Mouse (Mus musculus): ENCODE data around the gene Pdgfra. TPM values are rescaled to one million over a fixed set of nuclear protein-coding genes. Genes with fewer than 3 reads are reported as not detected.

The Pdgfra gene
- polyA plus RNA-seq, 1 experiment from 2014 or later, result 124 TPM

DNA sequence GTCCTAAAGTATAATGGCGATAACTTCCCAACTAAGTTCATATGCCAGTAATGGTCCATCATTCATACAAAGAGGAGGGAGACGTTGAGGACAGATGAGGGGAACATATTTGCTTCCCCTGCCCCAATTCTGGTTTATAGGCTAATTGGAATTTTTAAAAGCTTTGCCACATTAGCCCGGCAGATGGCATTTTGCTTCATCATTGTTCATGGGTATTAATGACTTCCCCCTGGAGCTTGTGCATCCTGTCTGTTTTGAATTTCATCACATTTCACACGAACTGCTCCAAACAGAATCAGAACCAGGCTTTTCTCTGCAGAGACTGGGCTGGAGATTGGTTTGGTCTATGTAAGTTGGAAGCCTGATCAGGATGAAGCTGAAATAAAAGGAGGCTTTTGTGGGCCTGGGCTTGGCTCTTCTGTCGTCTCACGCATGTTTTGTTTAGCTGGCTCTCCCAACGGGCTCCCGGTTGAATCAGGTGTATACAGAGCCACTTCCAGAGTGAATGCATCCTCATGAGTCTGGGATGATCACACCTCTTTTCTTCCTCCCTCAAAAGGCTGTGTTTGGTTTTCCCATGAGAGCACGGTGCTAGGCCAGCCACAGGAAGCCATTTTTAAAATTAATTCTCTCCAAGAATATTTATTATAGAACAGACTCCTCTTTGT, 47.7 kb downstream of the Pdgfra start:
- no peak overlapping the region for H3K4me3 ChIP-seq (ENCODE audit: low read depth, low read length)
- H3K9me3 ChIP-seq (ENCODE audit: control insufficient read depth, low read length), result no peaks in the 10 kb centered on the region
- H3K9ac ChIP-seq (ENCODE audit: low read length), result no peak overlapping the region
- H3K4me2 ChIP-seq (ENCODE audit: low read depth, severe bottlenecking), result no peak overlapping the region
- H3K36me3 ChIP-seq (ENCODE audit: control insufficient read depth, insufficient read depth, low read length), result peaks cover 12% of the 10 kb centered on the region
- ATAC-seq (ENCODE audit: insufficient number of reproducible peaks, low FRiP score, low TSS enrichment, low read depth), result 0 out of 2 replicates have a peak, but pooled peaks have one; percentile 3
- DNase-seq (ENCODE audit: low spot score), result no peak
- H3K27ac ChIP-seq (replicated peaks; ENCODE audit: low read depth, low read length), result no peak overlapping the region
- no peaks in the 10 kb centered on the region for H3K4me1 ChIP-seq (ENCODE audit: control insufficient read depth, insufficient read depth, low read length)
- WGBS, result 80% methylated on average over 9 of the region's 9 CpGs
- no peaks in the 10 kb centered on the region for H3K27me3 ChIP-seq (ENCODE audit: control insufficient read depth, insufficient read depth, low read length)

- H3K4me3 ChIP-seq (ENCODE audit: low read depth, low read length), result no peak overlapping the region
- H3K9ac ChIP-seq (ENCODE audit: low read length), result no peak overlapping the region
- WGBS, result 94% methylated on average over 10 of the region's 10 CpGs
- H3K27me3 ChIP-seq (ENCODE audit: control insufficient read depth, insufficient read depth, low read length), result no peaks in the 10 kb centered on the region
- H3K4me2 ChIP-seq (ENCODE audit: low read depth, severe bottlenecking), result no peak overlapping the region
- H3K27ac ChIP-seq (replicated peaks; ENCODE audit: low read depth, low read length), result no peak overlapping the region
- peaks cover 10% of the 10 kb centered on the region for H3K36me3 ChIP-seq (ENCODE audit: control insufficient read depth, insufficient read depth, low read length)
- H3K9me3 ChIP-seq (ENCODE audit: control insufficient read depth, low read length), result no peaks in the 10 kb centered on the region
- ATAC-seq (ENCODE audit: insufficient number of reproducible peaks, low FRiP score, low TSS enrichment, low read depth), result 0 out of 2 replicates have a peak, but pooled peaks have one; percentile 22
- no peaks in the 10 kb centered on the region for H3K4me1 ChIP-seq (ENCODE audit: control insufficient read depth, insufficient read depth, low read length)
- DNase-seq (ENCODE audit: low spot score), result no peak
Measured at GRCm38 (mm10) chr5:75200366-75200724, 48.3 kb downstream of the Pdgfra start.

GRCm38 (mm10) chr5:75207905-75208304, 55.8 kb downstream of the Pdgfra start:
- ATAC-seq (ENCODE audit: insufficient number of reproducible peaks, low FRiP score, low TSS enrichment, low read depth), result no peak
- DNase-seq (ENCODE audit: low spot score), result no peak
- no peak overlapping the region for H3K4me3 ChIP-seq (ENCODE audit: low read depth, low read length)
- WGBS, result 87% methylated on average over 3 of the region's 3 CpGs
- no peaks in the 10 kb centered on the region for H3K9me3 ChIP-seq (ENCODE audit: control insufficient read depth, low read length)
- no peaks in the 10 kb centered on the region for H3K27me3 ChIP-seq (ENCODE audit: control insufficient read depth, insufficient read depth, low read length)
- H3K4me1 ChIP-seq (ENCODE audit: control insufficient read depth, insufficient read depth, low read length), result no peaks in the 10 kb centered on the region
- no peak overlapping the region for H3K9ac ChIP-seq (ENCODE audit: low read length)
- no peaks in the 10 kb centered on the region for H3K36me3 ChIP-seq (ENCODE audit: control insufficient read depth, insufficient read depth, low read length)
- H3K27ac ChIP-seq (replicated peaks; ENCODE audit: low read depth, low read length), result no peak overlapping the region
- H3K4me2 ChIP-seq (ENCODE audit: low read depth, severe bottlenecking), result no peak overlapping the region

DNA sequence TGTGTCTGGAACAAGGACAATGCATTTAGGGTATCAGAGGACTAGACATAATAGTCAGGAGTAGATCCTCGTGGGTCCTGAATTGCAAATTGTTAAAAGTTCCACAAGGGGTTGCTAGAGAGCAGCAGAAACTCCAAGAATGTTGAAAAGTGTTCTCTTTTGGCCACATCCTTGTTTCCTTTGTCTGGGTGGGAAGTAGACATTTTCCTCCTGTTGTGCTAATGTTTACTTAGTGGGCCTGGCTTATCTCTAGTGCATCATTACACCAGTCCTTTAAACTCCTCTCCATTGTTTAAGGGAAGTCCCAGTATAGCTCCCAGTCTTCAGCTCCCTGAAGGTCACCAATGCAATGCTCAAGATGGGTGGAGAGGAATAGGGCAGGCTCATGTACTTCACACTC, 57.9 kb downstream of the Pdgfra start:
- no peak overlapping the region for H3K4me3 ChIP-seq (ENCODE audit: low read depth, low read length)
- no peak overlapping the region for H3K27ac ChIP-seq (replicated peaks; ENCODE audit: low read depth, low read length)
- H3K36me3 ChIP-seq (ENCODE audit: control insufficient read depth, insufficient read depth, low read length), result no peaks in the 10 kb centered on the region
- no peaks in the 10 kb centered on the region for H3K9me3 ChIP-seq (ENCODE audit: control insufficient read depth, low read length)
- H3K9ac ChIP-seq (ENCODE audit: low read length), result no peak overlapping the region
- H3K27me3 ChIP-seq (ENCODE audit: control insufficient read depth, insufficient read depth, low read length), result no peaks in the 10 kb centered on the region
- H3K4me2 ChIP-seq (ENCODE audit: low read depth, severe bottlenecking), result no peak overlapping the region
- DNase-seq (ENCODE audit: low spot score) (no peak), ATAC-seq (ENCODE audit: insufficient number of reproducible peaks, low FRiP score, low TSS enrichment, low read depth) (no peak)
- H3K4me1 ChIP-seq (ENCODE audit: control insufficient read depth, insufficient read depth, low read length), result no peaks in the 10 kb centered on the region
- WGBS, result 14% methylated on average over 1 of the region's 1 CpGs

DNA sequence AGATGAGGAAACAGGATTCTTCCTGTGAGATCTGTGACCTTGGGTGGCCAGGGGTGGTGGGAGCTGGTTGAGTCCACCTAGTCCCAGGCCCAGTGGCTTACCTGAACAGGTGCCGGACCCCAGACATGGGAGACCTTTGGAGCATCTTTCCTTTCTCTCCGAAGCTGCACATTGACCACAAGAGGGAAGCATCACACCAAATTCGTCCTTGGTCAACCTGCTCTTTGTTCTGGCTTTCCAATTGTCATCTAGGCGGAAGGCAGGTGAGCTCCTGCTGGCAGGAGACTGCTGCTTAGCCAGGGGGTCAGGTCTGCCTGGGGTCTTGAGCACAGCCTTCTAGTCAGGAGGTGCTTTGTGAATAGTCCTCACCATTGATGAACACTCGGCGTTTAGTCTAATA, 62.4 kb downstream of the Pdgfra start:
- ATAC-seq (ENCODE audit: insufficient number of reproducible peaks, low FRiP score, low TSS enrichment, low read depth), result no peak
- Histone ChIP-seq H3K27ac (replicated peaks; ENCODE audit: low read depth, low read length) (no peak overlapping the region), H3K4me3 (ENCODE audit: low read depth, low read length) (no peak overlapping the region), H3K27me3 (ENCODE audit: control insufficient read depth, insufficient read depth, low read length) (no peaks in the 10 kb centered on the region), H3K4me1 (ENCODE audit: control insufficient read depth, insufficient read depth, low read length) (no peaks in the 10 kb centered on the region), H3K4me2 (ENCODE audit: low read depth, severe bottlenecking) (no peak overlapping the region), H3K36me3 (ENCODE audit: control insufficient read depth, insufficient read depth, low read length) (no peaks in the 10 kb centered on the region), H3K9me3 (ENCODE audit: control insufficient read depth, low read length) (no peaks in the 10 kb centered on the region), H3K9ac (ENCODE audit: low read length) (no peak overlapping the region)
- WGBS, result 54% methylated on average over 6 of the region's 6 CpGs
- DNase-seq (ENCODE audit: low spot score), result no peak

DNA sequence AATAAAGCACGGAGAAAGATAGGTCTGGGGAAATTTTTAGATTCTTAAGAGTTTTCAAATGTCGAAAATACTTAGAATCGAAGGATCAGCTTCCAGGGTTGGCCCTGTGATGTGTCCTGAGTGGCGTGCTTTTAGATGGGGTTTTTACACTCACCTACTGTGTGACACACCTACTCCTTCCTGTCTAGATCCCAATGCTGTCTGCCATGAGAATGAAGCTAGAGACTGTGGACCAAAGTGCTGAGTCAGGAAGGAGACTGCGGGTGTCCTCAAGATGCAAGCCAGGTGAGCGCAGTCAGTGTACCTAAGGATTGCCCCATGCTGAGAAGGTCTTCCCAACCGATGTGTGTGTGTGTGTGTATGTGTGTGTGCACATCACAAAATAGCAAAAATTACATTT, 62.8 kb downstream of the Pdgfra start:
- no peaks in the 10 kb centered on the region for H3K36me3 ChIP-seq (ENCODE audit: control insufficient read depth, insufficient read depth, low read length)
- no peak for ATAC-seq (ENCODE audit: insufficient number of reproducible peaks, low FRiP score, low TSS enrichment, low read depth)

GRCm38 (mm10) chr5:75215678-75216256, 63.7 kb downstream of the Pdgfra start:
- Histone ChIP-seq H3K4me2 (ENCODE audit: low read depth, severe bottlenecking) (no peak overlapping the region), H3K9me3 (ENCODE audit: control insufficient read depth, low read length) (no peaks in the 10 kb centered on the region), H3K27me3 (ENCODE audit: control insufficient read depth, insufficient read depth, low read length) (no peaks in the 10 kb centered on the region), H3K9ac (ENCODE audit: low read length) (no peak overlapping the region), H3K4me1 (ENCODE audit: control insufficient read depth, insufficient read depth, low read length) (no peaks in the 10 kb centered on the region), H3K27ac (replicated peaks; ENCODE audit: low read depth, low read length) (no peak overlapping the region), H3K36me3 (ENCODE audit: control insufficient read depth, insufficient read depth, low read length) (no peaks in the 10 kb centered on the region), H3K4me3 (ENCODE audit: low read depth, low read length) (no peak overlapping the region)
- ATAC-seq (ENCODE audit: insufficient number of reproducible peaks, low FRiP score, low TSS enrichment, low read depth) (no peak), DNase-seq (ENCODE audit: low spot score) (no peak)
- WGBS, result 57% methylated on average over 7 of the region's 7 CpGs

More for the DNA sequence above, 62.8 kb downstream of the Pdgfra start:
- H3K4me1 ChIP-seq (ENCODE audit: control insufficient read depth, insufficient read depth, low read length), result no peaks in the 10 kb centered on the region
- H3K27me3 ChIP-seq (ENCODE audit: control insufficient read depth, insufficient read depth, low read length), result no peaks in the 10 kb centered on the region
- WGBS, result 87% methylated on average over 7 of the region's 7 CpGs
- no peak for DNase-seq (ENCODE audit: low spot score)
- H3K27ac ChIP-seq (replicated peaks; ENCODE audit: low read depth, low read length), result no peak overlapping the region
- H3K9ac ChIP-seq (ENCODE audit: low read length), result no peak overlapping the region
- H3K9me3 ChIP-seq (ENCODE audit: control insufficient read depth, low read length), result no peaks in the 10 kb centered on the region
- H3K4me3 ChIP-seq (ENCODE audit: low read depth, low read length), result no peak overlapping the region
- H3K4me2 ChIP-seq (ENCODE audit: low read depth, severe bottlenecking), result no peak overlapping the region

DNA sequence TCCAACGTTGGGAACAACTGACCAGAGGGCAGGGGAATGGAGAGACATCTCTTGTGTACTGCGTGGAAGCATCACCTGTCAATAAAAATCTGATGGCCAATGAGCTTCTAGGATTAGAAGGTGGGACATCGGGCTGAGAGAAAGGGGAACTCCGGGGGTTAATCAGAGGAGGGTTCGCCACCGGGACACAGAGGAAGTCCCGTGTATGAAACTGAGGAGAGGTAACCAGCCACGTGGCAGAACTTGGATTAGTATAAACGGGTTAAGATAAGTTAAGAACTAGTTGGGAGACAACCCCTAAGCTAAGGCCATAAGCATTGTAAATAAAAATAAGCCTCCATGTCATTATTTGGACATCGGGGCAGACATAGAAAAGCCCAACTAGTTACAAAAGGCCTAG, 69.5 kb downstream of the Pdgfra start:
- H3K4me3 ChIP-seq (ENCODE audit: low read depth, low read length), result no peak overlapping the region
- H3K9ac ChIP-seq (ENCODE audit: low read length), result no peak overlapping the region
- no peaks in the 10 kb centered on the region for H3K4me1 ChIP-seq (ENCODE audit: control insufficient read depth, insufficient read depth, low read length)
- H3K36me3 ChIP-seq (ENCODE audit: control insufficient read depth, insufficient read depth, low read length), result no peaks in the 10 kb centered on the region
- ATAC-seq (ENCODE audit: insufficient number of reproducible peaks, low FRiP score, low TSS enrichment, low read depth), result no peak
- no peak for DNase-seq (ENCODE audit: low spot score)
- no peak overlapping the region for H3K27ac ChIP-seq (replicated peaks; ENCODE audit: low read depth, low read length)
- H3K27me3 ChIP-seq (ENCODE audit: control insufficient read depth, insufficient read depth, low read length), result no peaks in the 10 kb centered on the region
- no peak overlapping the region for H3K4me2 ChIP-seq (ENCODE audit: low read depth, severe bottlenecking)
- no peaks in the 10 kb centered on the region for H3K9me3 ChIP-seq (ENCODE audit: control insufficient read depth, low read length)
- WGBS, result 86% methylated on average over 10 of the region's 10 CpGs
